Mouse (Mus musculus) C2C12 (cell line): ENCODE measurements around the gene Shisa6.

Experiments
- CTCF ChIP-seq: IDR thresholded peaks from one replicate; pipeline ENCODE4 v1.5.1; 2011; ENCODE audit not compliant: control insufficient read depth, insufficient read depth, insufficient read length
- MAX ChIP-seq: IDR thresholded peaks from one replicate; pipeline ENCODE4 v1.6.1; 2011; ENCODE audit warnings: mild to moderate bottlenecking, control low read depth
- MYOG ChIP-seq: IDR thresholded peaks from one replicate; pipeline ENCODE4 v1.6.1; 2011; ENCODE audit not compliant: control insufficient read depth, insufficient read length; ENCODE audit errors: extremely low read depth
- USF1 ChIP-seq: IDR thresholded peaks from one replicate; pipeline ENCODE4 v1.6.1; 2011; ENCODE audit warnings: low read depth, mild to moderate bottlenecking, control low read depth, moderate library complexity

GRCm38 (mm10) chr11:66514346-66514745, 11.4 kb downstream of the Shisa6 start:
- TF ChIP-seq MAX (no peak), CTCF (no peak), USF1 (no peak), MYOG (no peak)
